Mouse (Mus musculus) liver, embryonic 13.5 days (tissue): ENCODE results near the gene Maml2. TPM values are rescaled to one million over a fixed set of nuclear protein-coding genes. Genes with fewer than 3 reads are reported as not detected.

ENCODE experiments used
- ATAC-seq: fragments of 200-750 bp; cut with Nextera tagmentation; 2 replicates; pipeline ENCODE4 v1.8.0; 2017; ENCODE audit warnings: low read depth, mild to moderate bottlenecking, moderate number of reproducible peaks, moderate library complexity
- DNase-seq: peaks from one replicate; pipeline ENCODE4 v3.0.0; 2022
- H3K27ac ChIP-seq: fragments of 300-500 bp; sonication (generic); 2 replicates; pipeline ENCODE4 v1.5.1; 2015; ENCODE audit warnings: moderate library complexity, mild to moderate bottlenecking, inconsistent platforms
- H3K27me3 ChIP-seq: fragments of 300-500 bp; sonication (generic); 2 replicates; pipeline ENCODE4 v1.6.1; 2015; ENCODE audit warnings: mild to moderate bottlenecking, inconsistent platforms
- H3K36me3 ChIP-seq: fragments of 300-500 bp; sonication (generic); 2 replicates; pipeline ENCODE4 v1.6.1; 2015; ENCODE audit warnings: mild to moderate bottlenecking, inconsistent platforms
- H3K4me1 ChIP-seq: fragments of 300-500 bp; sonication (generic); replicated peaks from 2 replicates; pipeline ENCODE4 v1.6.1; 2015; ENCODE audit warnings: inconsistent platforms
- H3K4me2 ChIP-seq: fragments of 300-500 bp; sonication (generic); 2 replicates; pipeline ENCODE4 v1.6.1; 2015; ENCODE audit warnings: inconsistent platforms, mild to moderate bottlenecking, moderate library complexity
- H3K4me3 ChIP-seq: fragments of 300-500 bp; sonication (generic); replicated peaks from 2 replicates; pipeline ENCODE4 v1.5.1; 2015; ENCODE audit warnings: mild to moderate bottlenecking, inconsistent platforms
- H3K9ac ChIP-seq: fragments of 300-500 bp; sonication (generic); 2 replicates; pipeline ENCODE4 v1.6.1; 2015; ENCODE audit warnings: mild to moderate bottlenecking, inconsistent platforms
- H3K9me3 ChIP-seq: fragments of 300-500 bp; sonication (generic); replicated peaks from 2 replicates; pipeline ENCODE4 v1.6.1; 2016; ENCODE audit warnings: inconsistent platforms
- WGBS: fragments of 180-500 bp; shearing (Covaris S2); methylation state at CpG from one replicate; pipeline ENCODE4 v1.1.7; 2015; ENCODE audit not compliant: insufficient replicate concordance; 5-methylcytosine and 5-hydroxymethylcytosine counted together
- polyA plus RNA-seq: library from polyadenylated mRNA; unstranded; fragments of >200 nt; fragmentation: Nextera tagmentation; extraction: Ambion mirVana; gene quantifications from 2 replicates; pipeline ENCODE4 v1.2.1, GENCODE M21; 2015

The Maml2 gene
- polyA plus RNA-seq, 1 experiment from 2014 or later, result 1.0 TPM

DNA sequence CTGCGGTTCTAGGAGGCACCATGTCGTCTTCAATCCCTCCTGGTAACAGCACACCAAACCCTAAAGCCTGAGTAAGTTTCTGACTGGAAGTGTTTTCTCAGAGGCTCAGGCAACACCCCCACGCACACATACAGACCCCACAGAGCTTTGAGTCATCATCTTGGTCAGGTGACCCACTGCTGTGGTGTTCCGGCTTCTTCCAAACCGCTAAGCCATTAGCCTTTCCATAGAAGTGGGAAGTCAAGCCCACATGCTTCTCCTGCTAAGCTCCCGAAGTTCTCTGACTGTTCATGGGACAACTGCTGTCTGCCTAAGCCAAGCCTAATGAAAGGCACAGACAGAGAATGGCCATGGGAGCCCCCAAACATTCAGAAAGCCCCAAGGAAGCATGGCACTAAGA lies 1.4 kb downstream of the Maml2 start:
- Histone ChIP-seq H3K4me1 (peaks cover 51% of the 10 kb centered on the region), H3K9me3 (no peaks in the 10 kb centered on the region), H3K36me3 (no peaks in the 10 kb centered on the region), H3K4me2 (peak overlapping the region; percentile 95; the same call in 1 of the 2 replicates), H3K27ac (no peak overlapping the region), H3K9ac (no peak overlapping the region), H3K4me3 (no peak overlapping the region), H3K27me3 (peaks cover 4% of the 10 kb centered on the region; the same call in 1 of the 2 replicates)
- no peak for DNase-seq
- no peak for ATAC-seq
- 76% methylated on average over 6 of the region's 6 CpGs for WGBS

DNA sequence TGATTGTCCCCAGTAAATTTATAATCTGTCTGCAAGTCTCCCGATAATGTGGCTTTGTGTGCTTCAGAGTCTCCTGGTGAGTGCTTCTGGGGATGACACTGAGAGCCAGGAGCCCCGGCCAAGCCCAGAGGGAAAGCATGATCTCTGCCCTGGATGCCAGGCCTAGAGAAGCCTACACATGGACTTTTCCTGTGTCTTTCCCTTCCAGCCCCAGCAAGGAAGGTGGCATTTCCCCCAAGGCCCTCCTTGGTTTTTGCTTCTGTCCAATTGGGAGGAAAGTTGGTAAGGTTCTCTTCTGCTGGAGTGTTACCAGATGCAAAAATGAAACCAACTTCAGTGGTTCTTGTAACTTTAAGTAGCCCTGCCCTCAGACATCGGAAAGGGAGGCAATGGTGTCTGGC lies 2.3 kb downstream of the Maml2 start:
- no peaks in the 10 kb centered on the region for H3K9me3 ChIP-seq
- H3K4me1 ChIP-seq, result peaks cover 55% of the 10 kb centered on the region
- no peak overlapping the region for H3K9ac ChIP-seq
- ATAC-seq (no peak), DNase-seq (no peak)
- WGBS, result 62% methylated on average over 3 of the region's 3 CpGs
- H3K27ac ChIP-seq, result no peak overlapping the region
- H3K36me3 ChIP-seq, result no peaks in the 10 kb centered on the region
- no peak overlapping the region for H3K4me3 ChIP-seq
- peaks cover 4% of the 10 kb centered on the region; the same call in 1 of the 2 replicates for H3K27me3 ChIP-seq
- H3K4me2 ChIP-seq, result no peak overlapping the region

DNA sequence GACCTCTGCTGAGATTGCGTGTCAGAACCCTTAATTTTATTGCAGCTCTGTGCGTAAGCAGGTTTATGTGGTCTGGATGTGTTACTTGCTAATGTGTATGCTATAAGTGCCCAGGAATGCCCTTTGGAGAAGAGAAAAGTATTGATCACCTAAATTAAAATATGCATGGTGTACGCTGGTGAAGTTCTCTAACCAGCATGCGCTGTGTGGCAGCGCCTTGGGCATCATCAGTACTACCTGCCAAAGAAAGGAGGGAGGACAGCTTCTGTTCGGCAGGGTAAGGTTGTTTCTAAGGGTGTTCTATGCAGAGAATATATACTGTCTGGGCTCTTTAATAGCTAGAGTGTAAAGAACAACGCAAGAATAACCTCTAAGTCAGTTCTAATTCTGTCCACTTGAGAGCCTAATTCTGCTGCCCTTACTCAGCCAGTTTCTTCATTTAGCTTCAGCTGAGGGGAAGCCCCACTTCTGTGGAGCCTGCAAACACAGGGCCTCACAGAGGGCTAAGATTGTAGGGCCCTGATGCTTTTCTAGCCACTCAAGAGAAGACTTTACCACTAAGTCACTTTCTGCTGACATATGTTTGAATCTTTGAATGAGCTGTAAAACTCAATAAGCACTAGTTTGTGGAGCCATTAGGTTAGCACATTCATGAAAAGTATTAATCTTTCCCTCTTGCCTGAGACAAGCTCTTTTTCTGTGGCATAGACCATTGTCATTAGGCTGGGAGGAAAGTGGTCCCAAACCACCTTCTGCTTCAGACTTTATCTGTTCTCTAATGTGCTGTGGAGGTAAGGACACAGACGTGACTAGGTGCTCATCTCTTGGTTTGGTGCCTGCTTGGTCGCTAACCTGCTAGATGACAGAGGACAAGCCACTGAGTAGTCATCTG lies 3.4 kb downstream of the Maml2 start:
- Histone ChIP-seq H3K27me3 (peaks cover 4% of the 10 kb centered on the region; the same call in 1 of the 2 replicates), H3K9ac (no peak overlapping the region), H3K27ac (no peak overlapping the region), H3K36me3 (no peaks in the 10 kb centered on the region), H3K4me3 (no peak overlapping the region), H3K9me3 (no peaks in the 10 kb centered on the region), H3K4me1 (peaks cover 53% of the 10 kb centered on the region), H3K4me2 (no peak overlapping the region)
- no peak for ATAC-seq
- no peak for DNase-seq
- WGBS, result 78% methylated on average over 9 of the region's 9 CpGs

DNA sequence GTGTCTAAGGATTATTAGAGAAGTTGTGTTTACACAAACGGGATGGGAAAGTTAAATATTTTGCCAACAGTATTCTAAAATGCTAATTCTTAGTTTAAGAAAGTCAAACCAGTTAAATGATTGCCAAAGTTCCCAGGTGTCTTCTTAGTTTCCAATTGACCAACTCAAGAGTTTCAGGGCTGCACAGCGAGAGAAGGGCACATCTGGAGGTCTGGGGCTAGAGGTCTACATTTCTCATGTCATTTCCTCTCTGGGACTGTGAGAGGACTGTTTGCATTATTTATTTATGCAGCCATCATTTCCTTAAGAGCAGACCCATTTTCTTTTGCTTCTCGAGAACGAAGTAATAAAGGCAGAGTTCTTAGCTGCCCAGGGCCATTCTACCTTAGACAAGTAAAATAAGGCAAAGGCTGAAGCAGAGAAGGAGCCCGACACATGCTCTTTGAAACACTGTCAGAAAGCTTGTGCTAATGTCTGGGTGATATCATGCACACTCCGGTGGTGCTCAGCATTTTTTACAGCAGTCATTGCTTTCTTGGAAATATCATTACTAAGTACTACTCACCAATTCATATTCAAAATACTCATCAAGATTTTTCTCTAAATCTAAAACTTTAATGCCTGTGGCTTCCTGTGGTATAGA lies 4.5 kb downstream of the Maml2 start:
- H3K9me3 ChIP-seq, result no peaks in the 10 kb centered on the region
- 62% methylated on average over 6 of the region's 6 CpGs for WGBS
- H3K27me3 ChIP-seq, result peaks cover 4% of the 10 kb centered on the region; the same call in 1 of the 2 replicates
- H3K9ac ChIP-seq, result no peak overlapping the region
- ATAC-seq (no peak), DNase-seq (no peak)
- no peak overlapping the region for H3K4me2 ChIP-seq
- H3K36me3 ChIP-seq, result no peaks in the 10 kb centered on the region
- peaks cover 46% of the 10 kb centered on the region for H3K4me1 ChIP-seq
- no peak overlapping the region for H3K27ac ChIP-seq
- H3K4me3 ChIP-seq, result no peak overlapping the region

DNA sequence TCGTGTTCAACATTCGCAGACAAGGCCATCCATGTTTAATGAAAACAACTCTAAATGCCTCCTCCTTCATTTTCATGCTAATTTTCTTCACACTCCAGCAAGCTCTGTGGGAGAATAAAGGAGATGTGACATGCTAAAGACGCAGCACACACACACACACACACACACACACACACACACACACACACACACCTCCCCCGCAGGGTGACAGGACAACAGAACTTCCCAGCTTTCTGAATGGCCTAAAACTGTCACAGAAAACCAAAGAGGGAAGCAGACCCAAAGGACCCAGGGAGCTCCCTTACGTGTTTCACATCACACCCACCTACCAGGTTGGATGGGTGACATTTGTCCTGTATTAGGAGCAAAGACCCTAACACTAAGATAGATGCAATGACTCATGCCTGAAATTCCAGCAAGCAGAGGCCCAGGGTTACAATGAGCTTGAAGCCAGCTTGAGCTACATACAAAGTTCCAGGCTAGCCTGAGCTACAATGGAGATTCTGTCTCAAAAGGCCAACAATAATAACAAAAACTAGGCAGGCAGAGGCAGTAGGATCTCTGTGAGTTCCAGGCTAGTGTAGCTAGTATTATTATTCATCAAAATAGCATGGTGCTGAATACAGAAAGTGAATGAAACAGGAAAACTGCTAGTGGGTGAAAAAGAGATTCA lies 5.5 kb downstream of the Maml2 start:
- DNase-seq, result no peak
- Histone ChIP-seq H3K27ac (no peak overlapping the region), H3K4me2 (no peak overlapping the region), H3K27me3 (peaks cover 4% of the 10 kb centered on the region; the same call in 1 of the 2 replicates), H3K4me1 (peaks cover 37% of the 10 kb centered on the region), H3K9ac (no peak overlapping the region), H3K36me3 (no peaks in the 10 kb centered on the region), H3K4me3 (no peak overlapping the region), H3K9me3 (no peaks in the 10 kb centered on the region)
- ATAC-seq, result no peak
- 73% methylated on average over 5 of the region's 5 CpGs for WGBS

DNA sequence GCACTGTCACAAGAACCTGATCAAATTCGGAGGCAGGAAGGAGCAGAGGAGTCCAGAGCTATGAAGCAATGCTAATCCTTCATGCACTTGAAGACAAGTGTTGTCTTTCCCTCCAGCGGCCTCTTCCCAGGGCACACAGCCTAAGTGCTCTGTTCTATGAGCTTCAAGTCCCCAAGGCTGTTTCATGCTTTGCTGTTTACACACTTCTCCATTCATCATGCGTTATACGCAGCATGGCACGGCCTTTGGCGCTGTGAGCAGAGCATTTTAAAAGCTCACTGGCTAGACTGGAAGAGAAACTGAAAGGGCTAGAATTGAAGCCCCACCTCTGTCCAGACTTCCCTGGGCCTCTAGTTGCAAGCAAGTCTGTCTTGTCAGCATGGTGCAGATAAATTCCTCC lies 6.2 kb downstream of the Maml2 start:
- no peak for DNase-seq
- Histone ChIP-seq H3K4me3 (no peak overlapping the region), H3K4me2 (no peak overlapping the region), H3K27ac (no peak overlapping the region), H3K4me1 (peaks cover 30% of the 10 kb centered on the region), H3K9me3 (no peaks in the 10 kb centered on the region), H3K27me3 (peaks cover 3% of the 10 kb centered on the region; the same call in 1 of the 2 replicates), H3K9ac (no peak overlapping the region), H3K36me3 (no peaks in the 10 kb centered on the region)
- WGBS, result 51% methylated on average over 6 of the region's 6 CpGs
- ATAC-seq, result no peak

DNA sequence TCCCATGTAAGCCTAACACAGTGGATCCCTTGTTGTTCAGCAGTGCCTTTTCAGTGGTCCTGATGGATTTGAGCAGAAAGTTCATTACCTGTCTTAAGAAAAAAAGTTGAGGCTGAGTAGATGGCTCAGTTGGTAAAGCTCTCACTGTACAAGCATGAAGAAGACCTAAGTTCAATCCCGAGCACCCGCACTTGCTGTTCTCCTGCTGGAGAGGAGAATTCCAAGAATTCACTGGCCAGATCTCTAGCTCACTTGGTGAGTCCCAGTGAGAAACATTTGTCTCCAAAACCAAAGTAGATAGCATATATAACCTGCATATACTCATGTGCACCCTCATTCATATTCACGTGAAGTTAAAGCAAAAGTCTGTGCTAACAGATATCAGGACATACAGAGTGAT lies 8.7 kb downstream of the Maml2 start:
- H3K9me3 ChIP-seq, result no peaks in the 10 kb centered on the region
- no peaks in the 10 kb centered on the region for H3K27me3 ChIP-seq
- ATAC-seq (no peak), DNase-seq (no peak)
- peaks cover 18% of the 10 kb centered on the region; the same call in 1 of the 2 replicates for H3K4me1 ChIP-seq
- no peak overlapping the region for H3K4me3 ChIP-seq
- no peak overlapping the region for H3K4me2 ChIP-seq
- H3K9ac ChIP-seq, result no peak overlapping the region
- H3K36me3 ChIP-seq, result no peaks in the 10 kb centered on the region
- no peak overlapping the region for H3K27ac ChIP-seq
- WGBS, result 69% methylated on average over 3 of the region's 3 CpGs

DNA sequence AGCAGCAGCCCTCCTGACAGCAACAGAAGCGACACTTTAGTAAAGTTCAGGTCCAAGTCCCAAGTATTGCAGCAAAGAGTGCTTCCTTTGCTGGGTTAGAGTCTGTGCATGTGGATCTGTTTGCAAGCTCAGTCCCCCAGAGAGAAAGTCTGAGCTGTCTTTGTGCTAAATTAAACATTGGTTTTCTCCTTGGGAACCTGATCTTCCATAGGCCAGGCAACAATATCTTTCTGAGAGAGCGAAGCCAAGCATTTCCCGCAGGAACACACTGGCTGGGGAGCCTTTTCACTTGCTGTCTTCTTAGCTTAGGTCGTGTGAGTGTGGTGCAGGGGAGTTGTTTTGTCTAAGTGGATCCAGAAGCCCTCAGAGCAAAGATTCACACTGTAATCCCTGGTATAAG lies 9.5 kb downstream of the Maml2 start:
- Histone ChIP-seq H3K9me3 (no peaks in the 10 kb centered on the region), H3K27ac (no peak overlapping the region), H3K4me1 (peaks cover 13% of the 10 kb centered on the region; the same call in 1 of the 2 replicates), H3K9ac (no peak overlapping the region), H3K4me3 (no peak overlapping the region), H3K36me3 (no peaks in the 10 kb centered on the region), H3K4me2 (no peak overlapping the region), H3K27me3 (no peaks in the 10 kb centered on the region)
- ATAC-seq (no peak), DNase-seq (no peak)
- WGBS, result 63% methylated on average over 4 of the region's 4 CpGs

DNA sequence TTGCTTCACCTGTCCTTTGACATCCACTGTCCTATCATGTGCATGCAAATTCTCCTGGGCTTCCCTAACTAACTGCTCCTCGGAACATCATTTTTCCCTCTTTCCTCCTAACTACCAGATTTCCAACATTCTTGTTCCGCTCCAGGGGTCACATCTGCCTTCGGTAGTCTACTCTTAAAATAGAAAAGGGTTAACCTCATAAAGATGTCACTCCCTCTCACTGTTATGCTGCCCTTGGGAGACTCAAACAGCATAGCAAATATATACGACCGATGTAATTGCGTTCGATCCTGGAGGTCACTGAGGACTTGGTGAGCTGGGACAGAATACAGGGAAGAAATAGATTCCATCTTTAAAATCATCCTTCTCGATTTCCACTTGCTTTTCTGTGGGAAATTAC lies 11.0 kb downstream of the Maml2 start:
- Histone ChIP-seq H3K4me3 (no peak overlapping the region), H3K36me3 (no peaks in the 10 kb centered on the region), H3K9me3 (no peaks in the 10 kb centered on the region), H3K27ac (no peak overlapping the region), H3K27me3 (no peaks in the 10 kb centered on the region), H3K4me2 (no peak overlapping the region), H3K4me1 (peaks cover 8% of the 10 kb centered on the region; the same call in 1 of the 2 replicates), H3K9ac (no peak overlapping the region)
- no peak for DNase-seq
- WGBS, result 78% methylated on average over 8 of the region's 8 CpGs
- ATAC-seq, result no peak

DNA sequence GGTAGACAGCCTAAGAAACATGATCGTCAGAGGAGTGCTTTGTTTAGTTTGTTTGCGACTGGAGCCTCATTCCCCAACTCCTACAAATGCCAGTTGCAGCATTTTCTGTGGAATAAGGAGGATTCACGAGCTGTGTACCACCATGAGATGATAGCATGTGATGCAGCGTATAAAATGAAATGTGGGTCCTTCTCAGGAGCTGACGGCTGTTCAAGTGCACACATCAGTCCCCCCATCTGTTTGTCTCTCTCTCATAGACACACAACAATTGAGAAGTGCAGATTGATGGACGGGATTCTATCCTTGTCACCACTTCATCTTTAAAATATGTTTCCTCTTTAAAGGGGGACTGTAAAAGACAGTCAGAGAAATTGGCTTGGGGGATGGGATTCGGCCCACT lies 12.1 kb downstream of the Maml2 start:
- Histone ChIP-seq H3K9me3 (no peaks in the 10 kb centered on the region), H3K9ac (no peak overlapping the region), H3K4me2 (no peak overlapping the region), H3K27ac (no peak overlapping the region), H3K4me3 (no peak overlapping the region), H3K36me3 (no peaks in the 10 kb centered on the region), H3K27me3 (no peaks in the 10 kb centered on the region), H3K4me1 (no peaks in the 10 kb centered on the region)
- WGBS, result 57% methylated on average over 7 of the region's 7 CpGs
- no peak for DNase-seq
- ATAC-seq, result no peak

DNA sequence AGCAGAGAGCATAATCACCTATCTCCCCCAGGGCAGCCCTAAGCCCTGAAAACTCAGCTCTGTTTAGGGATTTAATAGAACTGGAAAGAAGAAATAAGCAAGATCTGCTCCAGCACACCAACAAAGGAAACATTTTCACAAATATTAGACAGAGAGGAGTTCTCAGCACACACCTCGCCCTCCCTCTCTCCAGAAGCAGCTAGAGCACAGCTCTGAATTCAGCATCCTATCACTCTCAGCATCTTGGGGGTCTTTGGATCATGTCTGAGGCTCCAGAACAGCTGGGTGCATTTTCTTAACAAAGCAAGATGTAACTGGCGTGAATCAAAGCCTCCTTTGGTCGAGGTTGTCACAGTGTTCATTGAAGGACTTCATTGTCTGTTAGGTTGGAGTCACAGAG lies 12.5 kb downstream of the Maml2 start:
- DNase-seq (no peak), ATAC-seq (no peak)
- Histone ChIP-seq H3K9ac (no peak overlapping the region), H3K4me3 (no peak overlapping the region), H3K36me3 (no peaks in the 10 kb centered on the region), H3K4me1 (no peaks in the 10 kb centered on the region), H3K27ac (no peak overlapping the region), H3K27me3 (no peaks in the 10 kb centered on the region), H3K9me3 (no peaks in the 10 kb centered on the region), H3K4me2 (no peak overlapping the region)
- whole genome bisulfite sequencing, result 56% methylated on average over 3 of the region's 3 CpGs
